11 mouse cellular contexts compared by ENCODE assay signal in the genomic region with DNA sequence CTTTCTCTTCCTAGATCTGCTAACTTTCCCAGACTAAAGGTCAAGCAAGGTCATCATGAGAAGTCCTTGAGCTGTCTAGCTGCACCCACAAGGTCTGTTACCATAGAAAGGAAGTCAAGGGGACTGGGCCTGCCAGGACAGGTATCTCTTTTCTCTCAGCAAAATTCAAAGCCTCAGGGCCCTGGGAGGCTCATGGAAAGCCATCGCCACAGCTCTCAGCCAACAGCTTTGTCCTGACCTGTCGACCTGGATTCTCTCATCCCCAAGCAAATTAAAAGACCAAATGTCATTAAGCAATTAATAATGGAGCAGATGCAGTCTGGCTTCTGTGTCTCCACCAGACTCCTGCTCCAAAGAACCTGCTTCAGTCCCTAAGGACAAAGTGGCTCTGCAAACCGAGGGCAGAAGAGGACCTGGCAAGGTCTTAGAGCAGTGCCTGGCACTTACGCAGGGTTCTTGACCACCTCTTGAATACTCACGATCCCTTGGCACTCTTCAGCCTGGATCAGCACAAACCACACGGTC. TPM values are rescaled to one million over a fixed set of nuclear protein-coding genes. Genes with fewer than 3 reads are reported as not detected.
DNase-seq lines count a peak whose midpoint lies in the region; ATAC-seq lines count a peak whose summit lies in the region.
"Had no signal": no experiment of that assay in that cellular context is flagged by ENCODE, and none has a peak within 500 bp of the region (broad histone marks: within the 10 kb centered on the region; RNA-seq: fewer than 3 reads in every experiment).

No protein-coding gene starts in this region.

- DNase-seq in heart, adult 9 months (ENCODE audit: low spot score in 2 of 2): no peak
- peak; percentile 14 for DNase-seq in thymus, postnatal 14 days
- no peak for DNase-seq in thymus, postnatal 4 days
- DNase-seq in spleen, postnatal 14 days (ENCODE audit: low spot score in 2 of 2): no peak

- no peak overlapping the region for H3K27ac ChIP-seq in heart, embryonic 15.5 days
- H3K27ac ChIP-seq in hindbrain, embryonic 13.5 days: no peak overlapping the region

- peaks cover 20% of the 10 kb centered on the region for H3K36me3 ChIP-seq in heart, embryonic 15.5 days
- peaks cover 25% of the 10 kb centered on the region for H3K36me3 ChIP-seq in hindbrain, embryonic 13.5 days

- no peaks in the 10 kb centered on the region for H3K9me3 ChIP-seq in heart, embryonic 15.5 days (replicated peaks)
- H3K9me3 ChIP-seq in hindbrain, embryonic 13.5 days: no peaks in the 10 kb centered on the region

- 0 out of 2 replicates have a peak overlapping the region, but pooled peaks have one; percentile 61 for H3K4me2 ChIP-seq in heart, embryonic 15.5 days
- H3K4me2 ChIP-seq in hindbrain, embryonic 13.5 days: no peak overlapping the region

- no peak overlapping the region for H3K9ac ChIP-seq in heart, embryonic 15.5 days
- H3K9ac ChIP-seq in hindbrain, embryonic 13.5 days: peak overlapping the region; percentile 13; the same call in 1 of the 2 replicates

- no peak for ATAC-seq in heart, embryonic 15.5 days (replicated peaks; ENCODE audit: insufficient number of reproducible peaks, insufficient read depth, low FRiP score, low read depth)
- peak; percentile 37 for ATAC-seq in hindbrain, embryonic 13.5 days (ENCODE audit: low FRiP score)
- no peak for ATAC-seq in inflammation-experienced regulatory T-cells, adult 6 months
- ATAC-seq in megakaryocyte-erythroid progenitor cell, adult 5-6 weeks (replicated peaks; ENCODE audit: low FRiP score, low TSS enrichment, poor library complexity, severe bottlenecking): no peak

- peaks cover 20% of the 10 kb centered on the region for H3K4me1 ChIP-seq in heart, embryonic 15.5 days (replicated peaks)
- peaks cover 13% of the 10 kb centered on the region for H3K4me1 ChIP-seq in hindbrain, embryonic 13.5 days (replicated peaks)

- 65% methylated on average over 6 of the region's 6 CpGs for WGBS in heart, embryonic 15.5 days
- 70% methylated on average over 6 of the region's 6 CpGs for WGBS in hindbrain, embryonic 13.5 days

- H3K27me3 ChIP-seq in heart, embryonic 15.5 days: no peaks in the 10 kb centered on the region
- no peaks in the 10 kb centered on the region for H3K27me3 ChIP-seq in hindbrain, embryonic 13.5 days
- H3K27me3 ChIP-seq: Patski had no signal

- H3K4me3 ChIP-seq in heart, embryonic 15.5 days: no peak overlapping the region; the same call in 1 of the 2 replicates
- no peak overlapping the region for H3K4me3 ChIP-seq in hindbrain, embryonic 13.5 days

RNA-seq across cellular contexts. Expression of a gene that starts 0.6 kb away (rescaled TPM):
- polyA plus RNA-seq in heart, embryonic 15.5 days (2015; fragmentation: Nextera tagmentation; extraction: Ambion mirVana): 19.2 and 22.5 TPM in 2 replicates
- 17.4 and 19.1 TPM in 2 replicates for polyA plus RNA-seq in hindbrain, embryonic 13.5 days (2015; fragmentation: Nextera tagmentation; extraction: Ambion mirVana)
- polyA plus RNA-seq in inflammation-experienced regulatory T-cells, adult 6 months (2017; shearing (Covaris generic)): 1 to 10 TPM; 2.2 to 2.7 (median 2.3) TPM
- total RNA-seq in megakaryocyte-erythroid progenitor cell, adult 5-6 weeks (2014; fragmentation: Nextera tagmentation): 17.5 and 20.6 TPM in 2 replicates
- 9.8 and 13.4 TPM in 2 replicates for total RNA-seq in megakaryocyte-erythroid progenitor cell, adult 5-6 weeks (2017)

RNA-seq across cellular contexts. Expression of a gene that starts 17.2 kb away (rescaled TPM):
- polyA plus RNA-seq in heart, embryonic 15.5 days (2015; fragmentation: Nextera tagmentation; extraction: Ambion mirVana): 0.16 and 0.29 TPM in 2 replicates
- polyA plus RNA-seq in hindbrain, embryonic 13.5 days (2015; fragmentation: Nextera tagmentation; extraction: Ambion mirVana): 3.0 TPM in 2 replicates
- polyA plus RNA-seq in inflammation-experienced regulatory T-cells, adult 6 months (2017; shearing (Covaris generic)): not detected
- total RNA-seq in megakaryocyte-erythroid progenitor cell, adult 5-6 weeks (2014; fragmentation: Nextera tagmentation): not detected in 2 replicates
- total RNA-seq in megakaryocyte-erythroid progenitor cell, adult 5-6 weeks (2017): not detected in 2 replicates
- total RNA-seq: granulocyte monocyte progenitor cell, adult 5-6 weeks had no signal
- polyA plus RNA-seq: Patski had no signal

RNA-seq across cellular contexts. Expression of a gene that starts 30.8 kb away (rescaled TPM):
- polyA plus RNA-seq in heart, embryonic 15.5 days (2015; fragmentation: Nextera tagmentation; extraction: Ambion mirVana): 1.3 and 1.6 TPM in 2 replicates
- polyA plus RNA-seq in hindbrain, embryonic 13.5 days (2015; fragmentation: Nextera tagmentation; extraction: Ambion mirVana): 2.0 and 2.1 TPM in 2 replicates
- polyA plus RNA-seq in inflammation-experienced regulatory T-cells, adult 6 months (2017; shearing (Covaris generic)): 1 to 10 TPM; 1.3 to 2.0 (median 1.7) TPM
- total RNA-seq in megakaryocyte-erythroid progenitor cell, adult 5-6 weeks (2014; fragmentation: Nextera tagmentation): not detected in 2 replicates
- total RNA-seq in megakaryocyte-erythroid progenitor cell, adult 5-6 weeks (2017): not detected in 2 replicates
- polyA plus RNA-seq: spleen, adult 2 months had no signal

RNA-seq across cellular contexts. Expression of a gene that starts 43.5 kb away (rescaled TPM):
- 0.96 and 1.5 TPM in 2 replicates for polyA plus RNA-seq in heart, embryonic 15.5 days (2015; fragmentation: Nextera tagmentation; extraction: Ambion mirVana)
- polyA plus RNA-seq in hindbrain, embryonic 13.5 days (2015; fragmentation: Nextera tagmentation; extraction: Ambion mirVana): 26.6 and 27.3 TPM in 2 replicates
- polyA plus RNA-seq in inflammation-experienced regulatory T-cells, adult 6 months (2017; shearing (Covaris generic)): under 1 TPM; 0.12 to 0.63 (median 0.14) TPM
- not detected in 2 replicates for total RNA-seq in megakaryocyte-erythroid progenitor cell, adult 5-6 weeks (2014; fragmentation: Nextera tagmentation)
- not detected in 2 replicates for total RNA-seq in megakaryocyte-erythroid progenitor cell, adult 5-6 weeks (2017)
- total RNA-seq: granulocyte monocyte progenitor cell, adult 5-6 weeks had no signal

RNA-seq across cellular contexts. Expression of a gene that starts 49.5 kb away (rescaled TPM):
- polyA plus RNA-seq in heart, embryonic 15.5 days (2015; fragmentation: Nextera tagmentation; extraction: Ambion mirVana): 3.0 and 6.8 TPM in 2 replicates
- 5.6 and 6.5 TPM in 2 replicates for polyA plus RNA-seq in hindbrain, embryonic 13.5 days (2015; fragmentation: Nextera tagmentation; extraction: Ambion mirVana)
- 10 to 100 TPM; 35.1 to 44.1 (median 43.1) TPM for polyA plus RNA-seq in inflammation-experienced regulatory T-cells, adult 6 months (2017; shearing (Covaris generic))
- total RNA-seq in megakaryocyte-erythroid progenitor cell, adult 5-6 weeks (2014; fragmentation: Nextera tagmentation): 4.2 and 6.0 TPM in 2 replicates
- 3.2 and 3.9 TPM in 2 replicates for total RNA-seq in megakaryocyte-erythroid progenitor cell, adult 5-6 weeks (2017)
